Mouse (Mus musculus) CD4-positive, CD25-positive, alpha-beta regulatory T cell (primary cell): ENCODE measurements around the gene 2310034C09Rik. TPM values are rescaled to one million over a fixed set of nuclear protein-coding genes. Genes with fewer than 3 reads are reported as not detected.

Experiments used
- polyA plus RNA-seq: library from polyadenylated mRNA; unstranded; fragments of 100-300 nt; shearing (Covaris generic); gene quantifications from one replicate; pipeline ENCODE4 v1.2.1, GENCODE M21; 2017

2310034C09Rik gene
- not detected for polyA plus RNA-seq

DNA sequence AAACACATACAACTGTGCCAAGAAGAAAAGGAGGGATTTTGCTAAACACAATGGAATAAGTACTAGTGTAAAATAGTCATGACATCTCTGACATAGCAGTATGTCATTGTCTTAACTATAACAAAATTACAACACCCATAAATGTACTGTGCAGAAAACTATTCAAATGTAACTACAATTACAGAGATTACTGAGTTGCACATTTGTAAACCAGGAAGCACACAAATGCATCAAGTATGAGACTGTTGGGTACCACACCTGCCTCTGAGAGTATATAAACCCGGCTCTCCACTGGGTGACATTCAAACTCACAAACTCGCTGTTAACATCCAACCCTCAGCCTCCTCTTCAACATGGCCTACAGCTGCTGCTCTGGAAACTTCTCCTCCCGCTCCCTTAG lies at the start of gene 2310034C09Rik:
2310034C09Rik (plus strand) TSS at position 301 of the 400 bp plus-strand sequence.

DNA sequence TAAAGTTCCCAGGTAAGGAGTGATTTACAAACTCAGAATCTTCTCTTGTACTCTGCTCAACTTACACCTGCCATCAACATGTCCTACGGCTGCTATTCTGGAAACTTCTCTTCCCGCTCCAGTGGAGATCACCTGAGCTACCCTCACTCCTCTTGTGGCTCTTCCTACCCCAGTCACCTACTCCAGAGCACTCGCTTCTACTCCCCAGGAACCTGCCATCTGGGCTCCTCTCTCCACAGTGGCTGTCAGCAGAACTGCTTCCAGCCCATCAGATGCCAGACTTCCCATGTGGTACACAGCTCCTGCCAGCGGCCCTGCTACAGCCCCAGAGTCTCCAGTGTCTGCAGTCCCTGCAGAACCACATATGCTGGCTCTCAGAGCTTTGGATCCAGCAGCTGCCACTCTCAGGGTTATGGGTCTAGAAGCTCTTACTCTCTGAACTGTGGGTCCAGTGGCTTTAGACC lies 29.8 kb upstream of the 2310034C09Rik start, which contains the start of gene Krtap13-1:
Krtap13-1 (plus strand) TSS at position 51 of the 464 bp plus-strand sequence.

DNA sequence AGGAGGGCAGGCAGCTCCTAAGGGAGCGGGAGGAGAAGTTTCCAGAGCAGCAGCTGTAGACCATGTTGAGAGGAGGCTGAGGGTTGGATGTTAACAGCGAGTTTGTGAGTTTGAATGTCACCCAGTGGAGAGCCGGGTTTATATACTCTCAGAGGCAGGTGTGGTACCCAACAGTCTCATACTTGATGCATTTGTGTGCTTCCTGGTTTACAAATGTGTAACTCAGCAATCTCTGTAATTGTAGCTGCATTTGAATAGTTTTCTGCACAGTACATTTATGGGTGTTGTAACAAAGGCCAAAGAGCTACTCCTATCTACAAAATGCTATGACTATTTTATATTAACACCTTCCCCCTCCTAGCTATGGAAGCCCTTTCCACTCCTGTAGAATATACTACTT lies 7.1 kb upstream of the 2310034C09Rik start, which contains the start of gene Krtap13:
Krtap13 (minus strand) TSS at position 101 of the 400 bp plus-strand sequence.

DNA sequence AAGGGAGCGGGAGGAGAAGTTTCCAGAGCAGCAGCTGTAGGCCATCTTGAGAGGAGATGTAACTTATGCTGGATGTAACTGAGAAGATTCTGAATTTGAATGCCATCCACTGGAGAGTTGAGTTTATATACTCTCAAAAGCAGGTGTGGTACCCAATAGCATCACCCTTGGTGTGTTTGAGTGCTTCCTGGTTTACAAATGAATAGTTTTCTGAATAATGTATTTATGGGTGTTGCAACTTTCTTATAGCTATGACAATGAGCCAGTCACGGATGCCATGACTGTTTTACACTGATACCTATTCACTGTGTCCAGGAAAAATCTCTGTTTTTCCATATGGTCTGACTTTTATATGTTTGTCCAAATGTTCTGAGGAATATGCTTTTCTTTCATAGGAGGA lies 15.5 kb downstream of the 2310034C09Rik start, which contains the start of gene 2310057N15Rik:
2310057N15Rik (minus strand) TSS at position 101 of the 400 bp plus-strand sequence.

DNA sequence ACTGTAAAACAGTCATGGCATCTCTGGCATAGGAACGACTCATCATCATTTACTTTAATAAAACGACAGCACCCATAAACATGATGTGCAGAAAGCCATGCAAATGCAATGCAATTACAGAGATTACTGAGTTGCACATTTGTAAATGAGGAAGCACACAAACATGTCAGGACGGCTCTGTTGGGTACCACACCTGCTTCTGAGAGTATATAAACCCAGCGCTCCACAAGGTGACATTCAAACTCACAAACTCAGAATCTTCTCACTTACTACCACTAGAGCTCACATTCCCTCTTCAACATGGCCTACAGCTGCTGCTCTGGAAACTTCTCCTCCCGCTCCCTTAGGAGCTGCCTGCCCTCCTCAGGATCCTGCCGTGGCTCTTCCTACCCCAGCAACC lies 18.9 kb downstream of the 2310034C09Rik start, which contains the start of gene Gm5965:
Gm5965 (plus strand) TSS at position 301 of the 400 bp plus-strand sequence.

Other genes with a start within 250 kb of the 2310034C09Rik start
- not detected for gene Cldn8, start 195.7 kb upstream of the 2310034C09Rik start, polyA plus RNA-seq
- not detected for gene Krtap24-1, start 146.6 kb upstream of the 2310034C09Rik start, polyA plus RNA-seq
- gene 2310079G19Rik, start 131.2 kb upstream of the 2310034C09Rik start, polyA plus RNA-seq, result not detected
- gene Krtap26-1, start 111.1 kb upstream of the 2310034C09Rik start, polyA plus RNA-seq, result not detected
- not detected for gene Krtap27-1, start 87.2 kb upstream of the 2310034C09Rik start, polyA plus RNA-seq
- gene 2310061N02Rik, start 50.9 kb upstream of the 2310034C09Rik start, polyA plus RNA-seq, result not detected
- not detected for gene Krtap13-1, start 30.0 kb upstream of the 2310034C09Rik start, polyA plus RNA-seq
- not detected for gene Krtap13, start 7.2 kb upstream of the 2310034C09Rik start, polyA plus RNA-seq
- gene 2310057N15Rik, start 15.4 kb downstream of the 2310034C09Rik start, polyA plus RNA-seq, result not detected
- gene Gm5965, start 19.0 kb downstream of the 2310034C09Rik start, polyA plus RNA-seq, result not detected
- not detected for gene Gm20741, start 53.4 kb downstream of the 2310034C09Rik start, polyA plus RNA-seq
- gene Krtap15, start 61.4 kb downstream of the 2310034C09Rik start, polyA plus RNA-seq, result not detected
- not detected for gene Krtap14, start 67.3 kb downstream of the 2310034C09Rik start, polyA plus RNA-seq
- not detected for gene Krtap19-1, start 110.6 kb downstream of the 2310034C09Rik start, polyA plus RNA-seq
- gene Krtap19-2, start 115.4 kb downstream of the 2310034C09Rik start, polyA plus RNA-seq, result not detected
- gene Krtap19-3, start 119.2 kb downstream of the 2310034C09Rik start, polyA plus RNA-seq, result not detected
- not detected for gene Krtap19-4, start 126.2 kb downstream of the 2310034C09Rik start, polyA plus RNA-seq
- not detected for gene Krtap19-5, start 137.6 kb downstream of the 2310034C09Rik start, polyA plus RNA-seq
- gene Krtap19-9b, start 173.4 kb downstream of the 2310034C09Rik start, polyA plus RNA-seq, result not detected
- not detected for gene Krtap16-3, start 204.0 kb downstream of the 2310034C09Rik start, polyA plus RNA-seq